Mouse (Mus musculus): Measurements from ENCODE around the gene Ier3.

DNA sequence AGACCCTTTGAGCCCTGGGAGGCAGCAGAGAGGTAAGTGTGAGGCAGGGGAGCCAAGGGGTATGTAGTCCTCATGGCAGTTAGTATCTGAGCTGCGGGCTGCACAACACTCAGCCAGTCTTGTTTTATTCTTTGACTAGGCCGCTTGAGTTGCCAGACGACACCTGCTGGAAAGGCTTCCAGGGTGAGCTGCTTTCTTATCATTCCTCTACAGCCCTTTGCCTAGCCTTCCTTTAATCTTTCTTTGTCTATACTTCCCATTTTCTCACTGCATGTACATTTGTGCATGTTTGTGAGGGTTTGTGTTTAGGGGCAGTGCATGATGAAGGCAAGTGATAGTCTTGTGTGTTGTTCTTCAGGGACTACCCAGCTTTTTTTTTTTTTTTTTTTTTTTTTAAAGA is 29.5 kb downstream of the Ier3 start:
- TF ChIP-seq MAFK (IDR thresholded peaks at IDR 0.05; ENCODE audit: insufficient read depth, low read depth, low read length), result no peak
- no peak for TF ChIP-seq ZC3H11A (IDR thresholded peaks at IDR 0.05; ENCODE audit: borderline replicate concordance, low read depth, low read length)
- no peak for TF ChIP-seq HCFC1 (IDR thresholded peaks at IDR 0.05; ENCODE audit: borderline replicate concordance, insufficient read depth, low read length)
